Mouse (Mus musculus) kidney, postnatal 0 days (tissue): Measurements from ENCODE around the gene Tvp23b. TPM values are rescaled to one million over a fixed set of nuclear protein-coding genes. Genes with fewer than 3 reads are reported as not detected.

Experiments used
- ATAC-seq: fragments of 200-750 bp; cut with Nextera tagmentation; replicated peaks from 2 replicates; pipeline ENCODE4 v1.8.0; 2017; ENCODE audit warnings: low read depth, moderate number of reproducible peaks, moderate TSS enrichment, moderate library complexity; ENCODE audit not compliant: low FRiP score
- DNase-seq: peaks from one replicate; pipeline ENCODE4 v3.0.0-alpha.2; 2016; ENCODE audit warnings: low spot score
- H3K27ac ChIP-seq: fragments of 300-500 bp; sonication (generic); 2 replicates; pipeline ENCODE4 v1.5.1; 2014; ENCODE audit warnings: mild to moderate bottlenecking
- H3K27me3 ChIP-seq: fragments of 300-500 bp; sonication (generic); 2 replicates; pipeline ENCODE4 v1.6.1; 2014; ENCODE audit warnings: low read length, mixed read lengths; ENCODE audit not compliant: insufficient read depth
- H3K36me3 ChIP-seq: fragments of 300-500 bp; sonication (generic); 2 replicates; pipeline ENCODE4 v1.6.1; 2014; ENCODE audit warnings: low read length, mixed read lengths; ENCODE audit not compliant: insufficient read depth
- H3K4me1 ChIP-seq: fragments of 300-500 bp; sonication (generic); replicated peaks from 2 replicates; pipeline ENCODE4 v1.6.1; 2014; ENCODE audit warnings: antibody characterized with exemption, low read length, mixed read lengths; ENCODE audit not compliant: insufficient read depth
- H3K4me2 ChIP-seq: fragments of 300-500 bp; sonication (generic); 2 replicates; pipeline ENCODE4 v1.6.1; 2014; ENCODE audit warnings: mild to moderate bottlenecking, low read length, moderate library complexity, mixed read lengths
- H3K4me3 ChIP-seq: fragments of 300-500 bp; sonication (generic); replicated peaks from 2 replicates; pipeline ENCODE4 v1.5.1; 2014; ENCODE audit warnings: low read depth, low read length
- H3K9ac ChIP-seq: fragments of 300-500 bp; sonication (generic); 2 replicates; pipeline ENCODE4 v1.6.1; 2014; ENCODE audit warnings: low read depth, low read length
- H3K9me3 ChIP-seq: fragments of 300-500 bp; sonication (generic); replicated peaks from 2 replicates; pipeline ENCODE4 v1.6.1; 2016; ENCODE audit warnings: low read length, inconsistent platforms, mixed read lengths
- CTCF ChIP-seq: IDR thresholded peaks from 2 replicates; pipeline ENCODE4 v1.5.1; 2016; ENCODE audit warnings: antibody characterized with exemption, low read depth, mild to moderate bottlenecking, moderate library complexity
- WGBS: fragments of 180-500 bp; shearing (Covaris S2); extraction: QIAGEN DNeasy Blood & Tissue Kit; methylation state at CpG from one replicate; pipeline ENCODE4 v1.1.7; 2014; 5-methylcytosine and 5-hydroxymethylcytosine counted together
- polyA plus RNA-seq: library from polyadenylated mRNA; unstranded; fragments of >200 nt; fragmentation: Nextera tagmentation; extraction: Ambion mirVana; gene quantifications from 2 replicates; pipeline ENCODE4 v1.2.1, GENCODE M21; 2015

Gene Tvp23b
- polyA plus RNA-seq, 1 experiment from 2014 or later = 83.7 TPM

DNA sequence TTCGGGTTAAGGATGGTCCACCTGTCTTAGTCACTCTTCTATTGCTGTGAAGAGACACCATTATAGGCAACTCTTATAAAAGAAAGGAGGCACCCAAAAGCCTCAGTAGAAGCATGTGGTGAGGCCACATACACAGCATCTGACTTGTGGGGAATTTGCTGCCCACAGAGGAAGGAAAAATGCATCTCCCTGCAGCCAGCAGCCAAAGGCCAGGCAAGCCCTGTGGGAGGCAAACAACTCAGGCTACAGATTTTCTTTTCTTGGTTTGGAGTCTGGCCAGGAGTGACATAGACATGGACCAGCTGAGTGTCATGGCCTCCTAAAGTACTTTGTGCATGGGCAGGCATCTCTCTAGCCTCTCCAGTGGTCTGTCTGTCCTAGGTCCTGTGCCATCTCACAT, 70.3 kb downstream of the Tvp23b start:
- no peak for TF ChIP-seq CTCF
- no peaks in the 10 kb centered on the region for H3K4me1 ChIP-seq
- H3K27ac ChIP-seq = no peak overlapping the region
- DNase-seq (peak; percentile 17), ATAC-seq (no peak)
- H3K9me3 ChIP-seq = no peaks in the 10 kb centered on the region
- H3K4me3 ChIP-seq = no peak overlapping the region
- WGBS = 89% methylated on average over 1 of the region's 1 CpGs
- no peak overlapping the region for H3K4me2 ChIP-seq
- no peaks in the 10 kb centered on the region for H3K27me3 ChIP-seq
- H3K9ac ChIP-seq = no peak overlapping the region
- no peaks in the 10 kb centered on the region for H3K36me3 ChIP-seq

DNA sequence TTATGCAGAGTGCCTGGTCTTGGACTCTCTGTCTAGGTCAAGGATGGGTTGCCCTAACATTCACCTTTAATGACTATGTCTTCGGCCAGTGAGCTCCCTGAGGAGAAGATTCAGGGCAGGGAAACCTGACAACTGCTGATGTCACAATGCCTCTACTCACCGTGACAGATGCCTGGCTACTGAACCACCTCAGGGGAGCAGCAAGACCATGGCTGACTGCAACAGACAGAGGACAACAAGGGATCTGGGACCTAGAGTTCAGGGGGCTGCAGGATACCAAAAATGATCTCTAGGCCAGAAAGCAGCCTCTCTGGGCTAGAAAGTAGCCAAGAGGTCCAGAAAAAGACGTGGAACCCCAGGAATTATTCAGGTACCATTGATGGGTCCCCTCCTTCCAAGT, 71.8 kb downstream of the Tvp23b start, which contains the start of gene Cdrt4:
TSS of gene Cdrt4 (plus strand) at position 182 of the 400 bp plus-strand sequence.
- H3K4me3 ChIP-seq = no peak within 1 kb of the TSS
- no peaks in the 10 kb centered on the region for H3K4me1 ChIP-seq
- WGBS = 79% methylated on average over 3 of the region's 3 CpGs
- DNase-seq (no peak), ATAC-seq (no peak)
- no peak within 1 kb of the TSS for H3K27ac ChIP-seq
- no peak within 1 kb of the TSS for H3K4me2 ChIP-seq
- no peaks in the 10 kb centered on the region for H3K9me3 ChIP-seq
- no peaks in the 10 kb centered on the region for H3K36me3 ChIP-seq
- H3K27me3 ChIP-seq = no peaks in the 10 kb centered on the region
- TF ChIP-seq CTCF = no peak
- no peak within 1 kb of the TSS for H3K9ac ChIP-seq

- ATAC-seq (no peak), DNase-seq (no peak)
- Histone ChIP-seq H3K27ac (no peak overlapping the region), H3K4me2 (no peak overlapping the region), H3K27me3 (no peaks in the 10 kb centered on the region), H3K36me3 (no peaks in the 10 kb centered on the region), H3K9me3 (no peaks in the 10 kb centered on the region), H3K4me3 (no peak overlapping the region), H3K9ac (no peak overlapping the region), H3K4me1 (no peaks in the 10 kb centered on the region)
- WGBS = 86% methylated on average over 3 of the region's 3 CpGs
- no peak for TF ChIP-seq CTCF
These were observed 75.5 kb downstream of the Tvp23b start for GRCm38 (mm10) chr11:62954766-62955165.

GRCm38 (mm10) chr11:62955186-62955585, 75.9 kb downstream of the Tvp23b start:
- DNase-seq (no peak), ATAC-seq (no peak)
- H3K27me3 ChIP-seq = no peaks in the 10 kb centered on the region
- no peak overlapping the region for H3K4me2 ChIP-seq
- no peak overlapping the region for H3K9ac ChIP-seq
- no peaks in the 10 kb centered on the region for H3K36me3 ChIP-seq
- 70% methylated on average over 5 of the region's 5 CpGs for WGBS
- no peak overlapping the region for H3K27ac ChIP-seq
- no peak overlapping the region for H3K4me3 ChIP-seq
- H3K4me1 ChIP-seq = no peaks in the 10 kb centered on the region
- no peaks in the 10 kb centered on the region for H3K9me3 ChIP-seq
- TF ChIP-seq CTCF = no peak

- WGBS = 24% methylated on average over 6 of the region's 6 CpGs
- no peaks in the 10 kb centered on the region for H3K4me1 ChIP-seq
- DNase-seq = no peak
- no peaks in the 10 kb centered on the region for H3K36me3 ChIP-seq
- no peak overlapping the region for H3K4me3 ChIP-seq
- no peak overlapping the region for H3K4me2 ChIP-seq
- ATAC-seq = no peak
- TF ChIP-seq CTCF = no peak
- H3K9me3 ChIP-seq = no peaks in the 10 kb centered on the region
- no peaks in the 10 kb centered on the region for H3K27me3 ChIP-seq
- H3K9ac ChIP-seq = no peak overlapping the region
- no peak overlapping the region for H3K27ac ChIP-seq
These were observed 76.5 kb downstream of the Tvp23b start for GRCm38 (mm10) chr11:62955776-62956175.

GRCm38 (mm10) chr11:62957626-62958180, 78.4 kb downstream of the Tvp23b start:
- DNase-seq (no peak), ATAC-seq (no peak)
- Histone ChIP-seq H3K27ac (no peak overlapping the region), H3K4me1 (no peaks in the 10 kb centered on the region), H3K4me3 (no peak overlapping the region), H3K9ac (no peak overlapping the region), H3K4me2 (no peak overlapping the region), H3K9me3 (no peaks in the 10 kb centered on the region), H3K27me3 (no peaks in the 10 kb centered on the region), H3K36me3 (no peaks in the 10 kb centered on the region)
- no peak for TF ChIP-seq CTCF
- 89% methylated on average over 8 of the region's 8 CpGs for WGBS

DNA sequence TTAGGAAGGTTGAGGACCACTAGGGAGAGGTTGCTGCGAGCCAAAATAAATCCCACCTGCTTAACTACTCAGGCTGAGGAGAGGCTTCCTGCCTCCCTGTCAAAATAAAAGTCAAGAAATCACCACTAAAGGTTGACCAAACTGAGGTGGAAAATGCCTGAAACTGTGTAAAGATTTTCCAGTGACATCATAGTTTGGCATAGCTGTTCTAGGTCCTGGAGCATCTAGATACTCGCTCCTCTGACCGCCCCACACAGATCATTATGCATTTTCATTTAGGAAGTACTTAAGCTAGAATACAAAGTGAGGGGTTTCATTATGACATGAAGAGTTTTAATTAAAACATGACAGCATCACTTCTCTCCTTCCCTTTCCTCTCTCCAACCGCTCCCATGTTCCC, 84.0 kb downstream of the Tvp23b start:
- H3K9ac ChIP-seq = no peak overlapping the region
- H3K4me3 ChIP-seq = no peak overlapping the region
- WGBS = 82% methylated on average over 4 of the region's 4 CpGs
- no peak overlapping the region for H3K4me2 ChIP-seq
- ATAC-seq (no peak), DNase-seq (no peak)
- H3K27me3 ChIP-seq = no peaks in the 10 kb centered on the region
- no peaks in the 10 kb centered on the region for H3K9me3 ChIP-seq
- no peaks in the 10 kb centered on the region for H3K36me3 ChIP-seq
- no peak for TF ChIP-seq CTCF
- H3K4me1 ChIP-seq = peaks cover 14% of the 10 kb centered on the region
- no peak overlapping the region for H3K27ac ChIP-seq
